Mouse (Mus musculus) G1E (cell line): ENCODE data around the gene Olfm4. TPM values are rescaled to one million over a fixed set of nuclear protein-coding genes. Genes with fewer than 3 reads are reported as not detected.

ENCODE experiments used
- ATAC-seq: 2 replicates; pipeline ENCODE4 v1.8.0; 2016; ENCODE audit warnings: mild to moderate bottlenecking; ENCODE audit not compliant: insufficient number of reproducible peaks, poor library complexity, low FRiP score, severe bottlenecking; ENCODE audit errors: extremely low read depth
- DNase-seq: peaks from one replicate; pipeline ENCODE4 v3.0.0; 2012; ENCODE audit warnings: low spot score
- H3K27me3 ChIP-seq: 2 replicates; pipeline ENCODE4 v1.6.1; 2012; ENCODE audit warnings: mild to moderate bottlenecking, low read length, inconsistent platforms; ENCODE audit not compliant: insufficient read depth
- H3K36me3 ChIP-seq: replicated peaks from 2 replicates; pipeline ENCODE3; 2012; ENCODE audit warnings: mild to moderate bottlenecking, inconsistent platforms
- H3K4me1 ChIP-seq: 2 replicates; pipeline ENCODE4 v1.6.1; 2012; ENCODE audit warnings: low read depth, low read length, inconsistent platforms, mixed read lengths; ENCODE audit not compliant: insufficient read depth
- H3K4me3 ChIP-seq: 2 replicates; pipeline ENCODE4 v1.5.1; 2012; ENCODE audit warnings: low read depth, mild to moderate bottlenecking, inconsistent platforms, low read length, moderate library complexity, mixed read lengths
- H3K9me3 ChIP-seq: replicated peaks from 2 replicates; pipeline ENCODE4 v1.6.1; 2012; ENCODE audit warnings: inconsistent platforms
- CTCF ChIP-seq: IDR thresholded peaks from 2 replicates; pipeline ENCODE4 v1.5.1; 2012; ENCODE audit warnings: low read depth, low read length, inconsistent platforms, mixed read lengths
- GATA1 ChIP-seq: IDR thresholded peaks from 2 replicates; pipeline ENCODE4 v1.6.1; 2012; ENCODE audit warnings: borderline replicate concordance, low read length, inconsistent platforms, mixed read lengths
- GATA2 ChIP-seq: IDR thresholded peaks from 2 replicates; pipeline ENCODE4 v1.6.1; 2012; ENCODE audit warnings: low read depth, low read length, inconsistent platforms, borderline replicate concordance
- POLR2AphosphoS5 ChIP-seq: IDR thresholded peaks from 2 replicates; pipeline ENCODE4 v1.6.1; 2012; ENCODE audit warnings: low read depth, low read length, inconsistent platforms; ENCODE audit not compliant: insufficient replicate concordance
- TAL1 ChIP-seq: conservative IDR thresholded peaks from 2 replicates; pipeline ENCODE4 v1.6.1; 2012; ENCODE audit warnings: low read depth, low read length, inconsistent platforms, mixed read lengths
- polyA plus RNA-seq: library from polyadenylated mRNA; stranded (reverse); fragments of >175 nt; gene quantifications from 2 replicates; pipeline ENCODE4 v1.2.3, GENCODE M21; 2012
- total RNA-seq, 2 experiments: library from RNA; stranded (forward) in 1 of 2; stranded (reverse) in 1 of 2; fragments of 200-1000 nt in 1 of 2; fragments of >200 nt in 1 of 2; fragmentation: Nextera tagmentation in 1 of 2; gene quantifications; 2 replicates each; pipeline ENCODE4 v1.2.3; 2014 to 2017

Olfm4 gene
- total and polyA plus RNA-seq, 3 experiments = 0.11 TPM; not detected in 2

DNA sequence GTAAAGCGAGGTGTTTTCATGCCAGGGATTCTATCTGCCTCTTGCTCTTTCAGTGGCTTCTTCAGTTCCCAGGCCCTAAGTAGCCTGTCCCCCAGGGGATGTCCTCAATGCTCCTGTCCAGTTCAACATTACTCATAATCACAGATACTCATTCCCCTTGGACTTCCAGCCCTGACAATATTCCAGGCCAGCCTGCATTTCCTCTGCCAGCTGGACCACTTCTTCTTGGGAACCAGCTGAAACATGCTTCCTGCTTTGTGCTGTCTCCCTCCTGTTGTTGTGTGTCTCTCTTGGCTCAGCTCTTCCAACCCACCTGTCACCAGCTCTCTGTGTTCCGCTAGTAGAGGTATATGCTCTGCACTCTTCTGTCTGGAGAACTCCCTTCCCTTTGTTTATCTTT, 1.8 kb downstream of the Olfm4 start:
- Histone ChIP-seq H3K9me3 (peaks cover 39% of the 10 kb centered on the region), H3K27me3 (no peaks in the 10 kb centered on the region), H3K4me1 (no peaks in the 10 kb centered on the region), H3K36me3 (no peaks in the 10 kb centered on the region), H3K4me3 (no peak overlapping the region)
- no peak for DNase-seq
- TF ChIP-seq GATA1 (no peak), POLR2AphosphoS5 (no peak), GATA2 (no peak), TAL1 (no peak), CTCF (no peak)
- no peak for ATAC-seq

DNA sequence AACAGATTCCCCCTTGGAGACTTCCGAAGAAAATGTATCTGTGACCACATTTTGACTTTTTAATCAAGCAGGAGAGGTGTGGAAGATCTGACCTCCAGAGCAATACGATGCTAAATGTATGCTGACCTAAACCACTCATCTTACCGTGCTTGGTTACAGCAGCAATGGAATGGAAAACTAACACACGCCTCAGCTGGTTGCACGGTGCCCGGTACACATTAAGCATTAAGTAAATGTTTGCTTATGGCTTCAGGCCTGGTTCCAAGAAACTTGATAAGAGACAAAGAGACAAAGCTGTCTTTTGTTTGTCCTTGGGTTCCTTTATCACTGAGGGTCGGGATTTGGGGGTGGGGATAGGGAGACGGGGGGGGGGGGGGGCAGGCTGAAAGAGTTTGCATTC, 3.0 kb downstream of the Olfm4 start:
- Histone ChIP-seq H3K9me3 (peaks cover 37% of the 10 kb centered on the region), H3K4me1 (no peaks in the 10 kb centered on the region), H3K36me3 (no peaks in the 10 kb centered on the region), H3K27me3 (no peaks in the 10 kb centered on the region), H3K4me3 (no peak overlapping the region)
- no peak for TF ChIP-seq GATA2
- TF ChIP-seq TAL1 = no peak
- TF ChIP-seq CTCF = no peak
- no peak for TF ChIP-seq POLR2AphosphoS5
- TF ChIP-seq GATA1 = no peak
- no peak for ATAC-seq
- no peak for DNase-seq

DNA sequence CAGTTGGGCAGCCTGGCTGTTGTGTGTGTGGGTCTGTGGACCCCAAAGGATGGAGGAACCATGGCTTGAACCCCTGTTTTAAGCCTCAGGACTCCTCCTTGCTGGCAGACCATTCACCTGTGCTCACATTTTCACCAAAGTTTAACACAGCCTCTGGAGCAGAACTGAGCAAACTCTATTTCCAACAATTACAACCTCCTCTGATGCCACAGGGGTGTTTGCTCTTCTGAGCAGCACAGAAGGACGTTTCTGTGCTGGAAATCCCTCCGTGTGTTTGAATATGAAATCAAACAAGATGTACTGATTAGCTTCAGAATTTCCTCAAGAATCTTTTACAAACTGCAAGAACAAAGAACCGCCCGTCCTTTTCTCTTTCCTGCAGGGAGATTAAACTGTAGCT, 5.9 kb downstream of the Olfm4 start:
- no peak for ATAC-seq
- Histone ChIP-seq H3K36me3 (no peaks in the 10 kb centered on the region), H3K4me3 (no peak overlapping the region), H3K9me3 (peaks cover 40% of the 10 kb centered on the region), H3K27me3 (no peaks in the 10 kb centered on the region), H3K4me1 (no peaks in the 10 kb centered on the region)
- DNase-seq = no peak
- no peak for TF ChIP-seq CTCF
- no peak for TF ChIP-seq GATA2
- TF ChIP-seq GATA1 = no peak
- no peak for TF ChIP-seq POLR2AphosphoS5
- TF ChIP-seq TAL1 = no peak

DNA sequence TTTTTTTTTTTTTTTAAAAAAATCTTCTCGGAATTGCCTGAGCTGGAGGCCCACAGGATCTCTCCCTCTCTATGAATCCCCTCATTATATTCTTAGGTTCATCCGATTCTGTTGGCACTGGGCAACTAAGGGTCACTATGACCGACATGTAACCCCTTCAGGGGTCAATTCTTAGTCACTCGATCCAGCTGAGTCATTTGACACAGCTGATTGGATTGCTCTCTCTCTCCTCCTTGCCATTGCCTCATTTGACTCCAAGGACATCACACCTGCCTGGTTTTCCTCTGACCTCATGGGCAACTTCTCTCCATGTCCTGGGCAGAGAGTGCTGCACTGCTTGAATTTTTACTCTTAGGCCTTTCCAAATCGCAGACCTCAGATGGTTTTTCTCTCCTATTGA, 6.7 kb downstream of the Olfm4 start:
- H3K4me3 ChIP-seq = no peak overlapping the region
- H3K36me3 ChIP-seq = no peaks in the 10 kb centered on the region
- H3K9me3 ChIP-seq = peaks cover 35% of the 10 kb centered on the region
- DNase-seq = no peak
- H3K27me3 ChIP-seq = no peaks in the 10 kb centered on the region
- ATAC-seq = no peak
- H3K4me1 ChIP-seq = no peaks in the 10 kb centered on the region
- no peak for TF ChIP-seq GATA1
- no peak for TF ChIP-seq POLR2AphosphoS5
- no peak for TF ChIP-seq CTCF
- no peak for TF ChIP-seq GATA2
- no peak for TF ChIP-seq TAL1

DNA sequence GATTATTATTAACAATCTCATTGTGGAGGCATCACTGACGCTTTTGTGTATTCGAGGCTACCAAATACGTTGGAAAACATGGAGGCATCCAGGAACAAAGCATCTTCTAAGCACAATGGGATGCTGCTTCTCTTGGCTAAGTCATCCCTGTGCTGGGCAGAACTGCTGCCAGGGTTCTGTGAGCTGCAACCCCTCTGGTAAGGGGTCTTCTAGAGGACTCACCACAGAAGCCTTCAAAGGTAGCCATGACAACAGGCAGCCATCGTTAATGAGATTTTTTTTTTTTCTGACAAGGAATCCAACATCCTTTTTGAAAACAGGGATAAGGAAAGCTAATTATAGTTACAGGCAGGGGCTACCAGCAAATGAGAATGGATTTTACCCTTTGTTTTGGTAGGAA, 13.7 kb downstream of the Olfm4 start:
- Histone ChIP-seq H3K36me3 (no peaks in the 10 kb centered on the region), H3K4me3 (no peak overlapping the region), H3K4me1 (no peaks in the 10 kb centered on the region), H3K9me3 (peaks cover 23% of the 10 kb centered on the region), H3K27me3 (no peaks in the 10 kb centered on the region)
- TF ChIP-seq GATA1 (no peak), CTCF (no peak), GATA2 (no peak), TAL1 (no peak), POLR2AphosphoS5 (no peak)
- DNase-seq (no peak), ATAC-seq (no peak)

DNA sequence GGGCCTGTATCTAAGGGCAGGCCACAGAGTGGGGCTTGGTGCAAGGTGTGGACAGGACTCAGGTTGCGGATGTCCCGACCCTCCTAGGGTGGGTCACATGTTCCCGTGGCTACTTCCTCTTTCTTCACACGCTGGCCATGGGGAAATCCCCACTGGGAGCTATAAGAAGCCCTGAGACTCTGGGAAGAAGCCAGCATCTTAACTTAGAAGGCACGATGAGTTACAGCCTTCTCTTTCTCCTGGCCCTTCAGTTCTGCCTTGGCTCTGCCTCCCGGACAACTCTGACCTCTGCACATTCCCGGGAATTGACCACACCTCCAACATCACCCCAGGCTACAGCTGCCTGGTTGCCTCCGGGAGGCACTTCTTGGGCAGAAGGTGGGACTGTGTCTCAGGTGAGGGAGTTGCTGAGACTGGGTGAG, 16.2 kb downstream of the Olfm4 start:
- no peak overlapping the region for H3K4me3 ChIP-seq
- H3K9me3 ChIP-seq = peaks cover 31% of the 10 kb centered on the region
- TF ChIP-seq GATA1 (no peak), POLR2AphosphoS5 (no peak), GATA2 (no peak), CTCF (no peak), TAL1 (no peak)
- no peaks in the 10 kb centered on the region for H3K36me3 ChIP-seq
- DNase-seq (no peak), ATAC-seq (no peak)
- H3K27me3 ChIP-seq = no peaks in the 10 kb centered on the region
- no peaks in the 10 kb centered on the region for H3K4me1 ChIP-seq

DNA sequence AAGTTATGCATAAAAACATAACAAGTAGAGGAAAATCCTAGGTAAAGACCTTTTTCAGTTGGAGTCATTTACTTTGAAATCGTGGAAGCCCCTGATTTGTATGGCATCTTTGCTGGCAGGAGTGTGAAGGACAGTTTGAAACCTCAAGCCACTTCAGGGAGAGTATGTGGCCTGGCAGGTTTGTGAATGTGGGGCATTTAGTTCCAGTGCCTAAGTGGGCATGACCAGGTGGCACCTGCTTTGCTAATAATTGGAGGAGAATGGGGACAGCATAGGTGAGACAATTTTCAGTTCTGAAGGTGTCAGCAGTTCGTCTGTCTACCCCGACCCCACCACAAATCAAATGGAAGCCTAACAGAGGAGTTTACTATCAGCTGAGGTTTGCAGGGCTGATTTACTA, 23.8 kb downstream of the Olfm4 start:
- H3K36me3 ChIP-seq = no peaks in the 10 kb centered on the region
- H3K4me1 ChIP-seq = no peaks in the 10 kb centered on the region
- no peaks in the 10 kb centered on the region for H3K27me3 ChIP-seq
- H3K4me3 ChIP-seq = no peak overlapping the region
- TF ChIP-seq CTCF (no peak), POLR2AphosphoS5 (no peak), TAL1 (no peak)
- peaks cover 20% of the 10 kb centered on the region for H3K9me3 ChIP-seq
- DNase-seq (no peak), ATAC-seq (no peak)
